9 mouse cellular contexts compared by ENCODE assay signal in the genomic region with DNA sequence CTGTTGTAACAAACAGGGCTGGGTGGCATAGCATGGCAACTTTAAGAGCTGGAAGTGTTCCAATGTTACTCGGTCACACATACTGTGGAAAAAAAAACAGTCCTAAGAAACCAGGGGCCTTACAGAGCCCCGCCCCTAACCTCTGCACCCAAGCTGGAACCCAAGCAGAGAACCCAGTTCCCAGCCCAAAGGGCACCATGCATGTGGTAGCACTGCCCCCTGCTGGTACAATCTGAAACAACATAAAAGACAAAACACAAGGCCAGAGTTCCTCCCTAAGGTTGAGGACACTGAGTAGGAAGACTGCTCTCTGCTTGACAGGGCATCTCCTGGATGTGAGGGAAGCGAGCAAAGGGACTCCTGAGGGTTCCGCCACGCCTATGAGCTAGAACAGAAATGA. TPM values are rescaled to one million over a fixed set of nuclear protein-coding genes. Genes with fewer than 3 reads are reported as not detected.
DNase-seq lines count a peak whose midpoint lies in the region; ATAC-seq and TF ChIP-seq lines count a peak whose summit lies in the region.
"Had no signal": no experiment of that assay in that cellular context is flagged by ENCODE, and none has a peak within 500 bp of the region (broad histone marks: within the 10 kb centered on the region; RNA-seq: fewer than 3 reads in every experiment).

No protein-coding gene starts in this region.

- TF ChIP-seq CTCF in bone marrow, adult 2 months (IDR thresholded peaks at IDR 0.05; ENCODE audit: control insufficient read depth, insufficient read depth, low read length) = peak; percentile 68

- no peak overlapping the region for H3K27ac ChIP-seq in bone marrow, adult 2 months (ENCODE audit: control insufficient read depth, insufficient read depth, low read depth, low read length, poor library complexity)
- no peak overlapping the region for H3K27ac ChIP-seq in embryonic facial prominence, embryonic 10.5 days (replicated peaks)
- H3K27ac ChIP-seq: heart, embryonic 15.5 days had no signal

- peak; percentile 56 for DNase-seq in urinary bladder, postnatal 25 days (ENCODE audit: low spot score)
- DNase-seq in urinary bladder, postnatal 4 days (ENCODE audit: low spot score in 2 of 2) = no peak
- peak; percentile 77 for DNase-seq in embryonic facial prominence, embryonic 10.5 days (ENCODE audit: low spot score)
- DNase-seq in induced T-regulatory cell, adult 2 months (ENCODE audit: low read depth) = peak; percentile 67
- peak; percentile 38 to 50 for DNase-seq in left cerebral cortex, postnatal 36 days (ENCODE audit: low spot score in 2 of 2)
- DNase-seq in retina, postnatal 1 day = peak; percentile 90

- H3K4me3 ChIP-seq in bone marrow, adult 2 months (replicated peaks; ENCODE audit: control insufficient read depth, low read depth, low read length) = no peak overlapping the region
- H3K4me3 ChIP-seq in embryonic facial prominence, embryonic 10.5 days = no peak overlapping the region
- H3K4me3 ChIP-seq: heart, embryonic 15.5 days had no signal

- no peaks in the 10 kb centered on the region for H3K4me1 ChIP-seq in bone marrow, adult 2 months (ENCODE audit: control insufficient read depth, insufficient read depth, low read length)
- peaks cover under 1% of the 10 kb centered on the region; the same call in 1 of the 2 replicates for H3K4me1 ChIP-seq in embryonic facial prominence, embryonic 10.5 days
- H3K4me1 ChIP-seq: heart, embryonic 15.5 days had no signal

- H3K36me3 ChIP-seq in embryonic facial prominence, embryonic 10.5 days (replicated peaks) = no peaks in the 10 kb centered on the region
- H3K36me3 ChIP-seq: heart, embryonic 15.5 days had no signal

- no peaks in the 10 kb centered on the region for H3K9me3 ChIP-seq in embryonic facial prominence, embryonic 10.5 days
- H3K9me3 ChIP-seq: heart, embryonic 15.5 days had no signal

- no peak for ATAC-seq in inflammation-experienced regulatory T-cells, adult 6 months

- 21% methylated on average over 5 of the region's 5 CpGs for WGBS in bone marrow, adult 2 months
- WGBS in embryonic facial prominence, embryonic 10.5 days = 24% methylated on average over 5 of the region's 5 CpGs

- intact Hi-C loops in left cerebral cortex, postnatal 36 days (cut with DNase I) = loop anchor here (1.0 to 10.0 kb wide), 2 partner anchors 130 to 336 kb away; no protein-coding TSS in a partner anchor

- H3K27me3 ChIP-seq in embryonic facial prominence, embryonic 10.5 days (replicated peaks; ENCODE audit: low read depth, poor library complexity, severe bottlenecking) = peaks cover 51% of the 10 kb centered on the region

- TF ChIP-seq POLR2A in bone marrow, adult 2 months (IDR thresholded peaks at IDR 0.05; ENCODE audit: borderline replicate concordance, control insufficient read depth, low read depth, low read length) = no peak

RNA-seq across cellular contexts. Expression of gene Cpz, which starts 14.9 kb away (rescaled TPM):
- not detected in 2 replicates for polyA plus RNA-seq in bone marrow, adult 2 months (2011; ENCODE audit: insufficient read depth, insufficient read length, low replicate concordance, missing spikeins)
- polyA plus RNA-seq in embryonic facial prominence, embryonic 10.5 days (2016; fragmentation: Nextera tagmentation; extraction: Ambion mirVana) = 7.1 and 7.6 TPM in 2 replicates
- under 1 TPM; 0.22 to 0.45 TPM for total RNA-seq in left cerebral cortex, postnatal 36 days (2021)
- polyA plus RNA-seq in inflammation-experienced regulatory T-cells, adult 6 months (2017; shearing (Covaris generic)) = not detected

Comparison
In these comparisons a context has a peak if more than half of its experiments do, and no peak if none do; other contexts are left out.
1. DNase-seq: peak in urinary bladder, postnatal 25 days (single experiment), embryonic facial prominence, embryonic 10.5 days (single experiment), induced T-regulatory cell, adult 2 months (single experiment), left cerebral cortex, postnatal 36 days (2 of 2) and retina, postnatal 1 day (single experiment); none in urinary bladder, postnatal 4 days (0 of 2).